Mouse (Mus musculus) lung, postnatal 0 days (tissue): ENCODE measurements at regions not wholly inside any gene's neighbourhood (a gene's known extent, or its start where the extent isn't known, plus 50 kb on each side); places are given as distances from the start of the nearest gene placed in this dataset.

Source experiments
- ATAC-seq: fragments of 200-750 bp; cut with Nextera tagmentation; 2 replicates; pipeline ENCODE4 v1.8.0; 2017; ENCODE audit warnings: moderate library complexity
- DNase-seq: peaks from one replicate; pipeline ENCODE4 v3.0.0-alpha.2; 2016; ENCODE audit warnings: low spot score
- H3K27ac ChIP-seq: fragments of 300-500 bp; sonication (generic); 2 replicates; pipeline ENCODE4 v1.5.1; 2014; ENCODE audit warnings: antibody characterized with exemption, mild to moderate bottlenecking, low read length, mixed read lengths
- H3K27me3 ChIP-seq: fragments of 300-500 bp; sonication (generic); replicated peaks from 2 replicates; pipeline ENCODE4 v1.6.1; 2014; ENCODE audit warnings: low read length, mixed read lengths; ENCODE audit not compliant: insufficient read depth
- H3K36me3 ChIP-seq: fragments of 300-500 bp; sonication (generic); 2 replicates; pipeline ENCODE4 v1.6.1; 2014; ENCODE audit warnings: low read length, mixed read lengths; ENCODE audit not compliant: insufficient read depth
- H3K4me1 ChIP-seq: fragments of 300-500 bp; sonication (generic); 2 replicates; pipeline ENCODE4 v1.6.1; 2014; ENCODE audit warnings: antibody characterized with exemption, low read depth, low read length, mixed read lengths; ENCODE audit not compliant: insufficient read depth
- H3K4me2 ChIP-seq: fragments of 300-500 bp; sonication (generic); replicated peaks from 2 replicates; pipeline ENCODE4 v1.6.1; 2014; ENCODE audit warnings: low read depth, mild to moderate bottlenecking, low read length, moderate library complexity, mixed read lengths
- H3K4me3 ChIP-seq: fragments of 300-500 bp; sonication (generic); 2 replicates; pipeline ENCODE4 v1.5.1; 2014; ENCODE audit warnings: low read depth, low read length
- H3K9ac ChIP-seq: fragments of 300-500 bp; sonication (generic); replicated peaks from 2 replicates; pipeline ENCODE4 v1.6.1; 2014; ENCODE audit warnings: low read depth, mild to moderate bottlenecking
- H3K9me3 ChIP-seq: fragments of 300-500 bp; sonication (generic); 2 replicates; pipeline ENCODE4 v1.6.1; 2016; ENCODE audit warnings: low read length, mixed read lengths
- CTCF ChIP-seq: IDR thresholded peaks from 2 replicates; pipeline ENCODE4 v1.5.1; 2016; ENCODE audit warnings: antibody characterized with exemption, mild to moderate bottlenecking
- EP300 ChIP-seq: IDR thresholded peaks from 2 replicates; pipeline ENCODE4 v1.6.1; 2016; ENCODE audit warnings: antibody characterized with exemption, mild to moderate bottlenecking, control low read depth
- WGBS: fragments of 180-500 bp; shearing (Covaris S2); extraction: QIAGEN DNeasy Blood & Tissue Kit; methylation state at CpG from one replicate; pipeline ENCODE4 v1.1.7; 2014; 5-methylcytosine and 5-hydroxymethylcytosine counted together

GRCm38 (mm10) chr5:51842189-51842588 lies 274.7 kb upstream of the Ppargc1a start:
- DNase-seq = no peak
- no peak overlapping the region for H3K4me2 ChIP-seq
- 69% methylated on average over 5 of the region's 5 CpGs for WGBS
- no peak overlapping the region for H3K27ac ChIP-seq
- no peak overlapping the region for H3K4me3 ChIP-seq
- H3K36me3 ChIP-seq = no peaks in the 10 kb centered on the region
- no peaks in the 10 kb centered on the region for H3K27me3 ChIP-seq
- H3K9ac ChIP-seq = no peak overlapping the region
- TF ChIP-seq CTCF (no peak), EP300 (no peak)
- no peak for ATAC-seq
- no peaks in the 10 kb centered on the region for H3K9me3 ChIP-seq
- no peaks in the 10 kb centered on the region for H3K4me1 ChIP-seq

- H3K4me1 ChIP-seq = no peaks in the 10 kb centered on the region
- WGBS = 82% methylated on average over 2 of the region's 2 CpGs
- H3K27me3 ChIP-seq = no peaks in the 10 kb centered on the region
- DNase-seq (no peak), ATAC-seq (no peak)
- no peak overlapping the region for H3K4me3 ChIP-seq
- no peak overlapping the region for H3K4me2 ChIP-seq
- H3K9ac ChIP-seq = no peak overlapping the region
- H3K36me3 ChIP-seq = no peaks in the 10 kb centered on the region
- H3K27ac ChIP-seq = no peak overlapping the region
- TF ChIP-seq CTCF = no peak
- no peak for TF ChIP-seq EP300
- H3K9me3 ChIP-seq = no peaks in the 10 kb centered on the region
Measured at GRCm38 (mm10) chr5:51841763-51842162, 274.2 kb upstream of the Ppargc1a start.

GRCm38 (mm10) chr5:51840638-51841329 lies 273.3 kb upstream of the Ppargc1a start:
- no peak overlapping the region for H3K9ac ChIP-seq
- TF ChIP-seq CTCF = no peak
- no peak for TF ChIP-seq EP300
- no peak overlapping the region for H3K4me3 ChIP-seq
- H3K9me3 ChIP-seq = no peaks in the 10 kb centered on the region
- ATAC-seq = no peak
- 75% methylated on average over 11 of the region's 11 CpGs for WGBS
- no peak overlapping the region for H3K4me2 ChIP-seq
- DNase-seq = no peak
- H3K4me1 ChIP-seq = no peaks in the 10 kb centered on the region
- H3K27me3 ChIP-seq = no peaks in the 10 kb centered on the region
- H3K36me3 ChIP-seq = no peaks in the 10 kb centered on the region
- no peak overlapping the region for H3K27ac ChIP-seq

GRCm38 (mm10) chr5:51839292-51839691 lies 271.8 kb upstream of the Ppargc1a start:
- Histone ChIP-seq H3K27me3 (no peaks in the 10 kb centered on the region), H3K4me3 (no peak overlapping the region), H3K4me2 (no peak overlapping the region), H3K9me3 (no peaks in the 10 kb centered on the region), H3K9ac (no peak overlapping the region), H3K27ac (no peak overlapping the region), H3K4me1 (no peaks in the 10 kb centered on the region), H3K36me3 (no peaks in the 10 kb centered on the region)
- TF ChIP-seq EP300 (no peak), CTCF (no peak)
- ATAC-seq (no peak), DNase-seq (no peak)
- whole genome bisulfite sequencing = 52% methylated on average over 4 of the region's 4 CpGs

- Histone ChIP-seq H3K4me1 (no peaks in the 10 kb centered on the region), H3K9me3 (no peaks in the 10 kb centered on the region), H3K27ac (no peak overlapping the region), H3K4me2 (no peak overlapping the region), H3K4me3 (no peak overlapping the region), H3K36me3 (no peaks in the 10 kb centered on the region), H3K9ac (no peak overlapping the region), H3K27me3 (no peaks in the 10 kb centered on the region)
- ATAC-seq (no peak), DNase-seq (no peak)
- TF ChIP-seq EP300 (no peak), CTCF (no peak)
- 56% methylated on average over 6 of the region's 6 CpGs for WGBS
Measured at GRCm38 (mm10) chr5:51830551-51830950, 263.0 kb upstream of the Ppargc1a start.

GRCm38 (mm10) chr5:51830015-51830414 lies 262.5 kb upstream of the Ppargc1a start:
- TF ChIP-seq EP300 (no peak), CTCF (no peak)
- H3K27ac ChIP-seq = no peak overlapping the region
- no peaks in the 10 kb centered on the region for H3K36me3 ChIP-seq
- H3K4me2 ChIP-seq = no peak overlapping the region
- DNase-seq (no peak), ATAC-seq (no peak)
- WGBS = 37% methylated on average over 2 of the region's 2 CpGs
- no peak overlapping the region for H3K9ac ChIP-seq
- H3K9me3 ChIP-seq = no peaks in the 10 kb centered on the region
- no peaks in the 10 kb centered on the region for H3K4me1 ChIP-seq
- H3K4me3 ChIP-seq = no peak overlapping the region
- H3K27me3 ChIP-seq = no peaks in the 10 kb centered on the region

- Histone ChIP-seq H3K27me3 (no peaks in the 10 kb centered on the region), H3K27ac (no peak overlapping the region), H3K4me2 (no peak overlapping the region), H3K4me1 (no peaks in the 10 kb centered on the region), H3K36me3 (no peaks in the 10 kb centered on the region), H3K9ac (no peak overlapping the region), H3K4me3 (no peak overlapping the region), H3K9me3 (no peaks in the 10 kb centered on the region)
- ATAC-seq (no peak), DNase-seq (no peak)
- TF ChIP-seq EP300 (no peak), CTCF (no peak)
- 59% methylated on average over 3 of the region's 3 CpGs for WGBS
Measured at GRCm38 (mm10) chr5:51829606-51830005, 262.1 kb upstream of the Ppargc1a start.
